Mouse (Mus musculus) left cerebral cortex, adult 6 months (tissue): ENCODE measurements around the gene Havcr2. TPM values are rescaled to one million over a fixed set of nuclear protein-coding genes. Genes with fewer than 3 reads are reported as not detected.

Experiments
- long read RNA-seq, 2 experiments: library from polyadenylated mRNA; unstranded; transcript quantifications; one replicate each; pipeline ENCODE4 v2.0.0; 2019 to 2020
- polyA plus RNA-seq: library from polyadenylated mRNA; unstranded; fragments of <200 nt; fragmentation: Nextera tagmentation; gene quantifications from 2 replicates; pipeline ENCODE4 v1.2.3, GENCODE M21; 2021

Gene Havcr2
- polyA plus RNA-seq = 1.1 and 1.3 TPM in 2 replicates
- long read RNA-seq, experiment 1, transcript Havcr2-201 (7 exons, 2,721 nt) = major isoform, 12 of 15 reads
- long read RNA-seq, experiment 1, partial matches to known transcripts = 0 of 15 reads
- long read RNA-seq, experiment 1, other reads (novel, unspliced or antisense) = 3 of 15 reads
- long read RNA-seq, experiment 2 = 0 reads

GRCm38 (mm10) chr11:46454453-46455045 lies at the start of gene Havcr2:
Gene Havcr2 (plus strand): TSS chr11:46454935.

DNA sequence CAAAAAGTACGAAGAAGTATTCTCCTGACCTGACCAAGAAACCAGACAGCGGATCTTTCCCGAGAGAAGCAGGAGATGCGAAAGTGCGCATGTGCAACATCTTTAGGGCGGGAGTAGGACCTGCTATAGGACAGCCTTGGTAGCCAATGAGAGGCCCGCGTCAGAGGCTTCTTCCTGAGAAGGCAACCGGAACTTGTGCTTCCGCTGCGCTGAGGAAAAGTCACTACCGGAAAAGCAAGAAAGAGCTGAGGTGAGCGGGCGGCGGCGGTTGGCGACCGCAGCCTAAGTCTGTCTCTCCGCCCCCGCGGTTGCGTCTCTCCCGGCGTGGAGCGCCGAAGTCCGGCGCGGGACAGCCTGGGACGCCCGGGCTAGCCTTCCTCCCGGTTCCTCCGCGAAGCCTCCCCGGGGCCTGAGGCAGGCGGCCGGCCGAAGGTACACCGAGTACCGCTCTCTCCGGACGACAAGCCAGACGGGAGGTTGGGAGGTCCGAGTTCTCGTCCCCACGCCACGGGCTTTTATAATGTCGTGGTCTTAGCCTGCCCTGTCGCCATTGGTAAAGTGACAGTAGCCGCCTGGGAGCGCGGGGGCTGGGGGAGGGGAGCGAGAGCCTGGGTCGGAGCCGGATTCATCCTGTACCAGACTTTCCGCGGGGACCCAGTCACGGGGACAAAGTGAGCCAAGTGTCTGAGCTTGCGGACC lies 17.8 kb upstream of the Havcr2 start, which contains the start of gene Med7:
Gene Med7 (plus strand): TSS at position 166 of the 699 bp plus-strand sequence.

GRCm38 (mm10) chr11:46523912-46524311 lies 69.2 kb downstream of the Havcr2 start, which contains the start of gene Gm12169:
Gene Gm12169 (plus strand): TSS chr11:46524212.

Other genes starting within 250 kb of the Havcr2 start
- 3.1 TPM in 2 replicates for gene Fndc9, start 219.4 kb upstream of the Havcr2 start, polyA plus RNA-seq
- gene Cyfip2, start 142.1 kb upstream of the Havcr2 start, polyA plus RNA-seq = 203 and 204 TPM in 2 replicates
- 0.11 and 0.15 TPM in 2 replicates for gene Itk, start 65.4 kb upstream of the Havcr2 start, polyA plus RNA-seq
- not detected in 2 replicates for gene Fam71b, start 58.4 kb upstream of the Havcr2 start, polyA plus RNA-seq
- gene Med7, start 18.0 kb upstream of the Havcr2 start, polyA plus RNA-seq = 28.2 and 31.8 TPM in 2 replicates
- gene Gm12169, start 69.3 kb downstream of the Havcr2 start, polyA plus RNA-seq = not detected in 2 replicates
- 0.20 TPM in 1 of 2 replicates, not detected in the other for gene BC053393, start 116.6 kb downstream of the Havcr2 start, polyA plus RNA-seq
- not detected in 2 replicates for gene Dppa1, start 174.3 kb downstream of the Havcr2 start, polyA plus RNA-seq